Mouse (Mus musculus) spleen, adult 2 months (tissue): ENCODE results near the gene Slc12a4.

Source experiments
- CTCF ChIP-seq: fragments of 200-500 bp; IDR thresholded peaks from 2 replicates; pipeline ENCODE4 v1.5.1; 2011; ENCODE audit warnings: mild to moderate bottlenecking, inconsistent platforms; ENCODE audit not compliant: insufficient read depth, insufficient read length, insufficient replicate concordance; ENCODE audit errors: extremely low read depth
- POLR2A ChIP-seq: fragments of 200-500 bp; IDR thresholded peaks from 2 replicates; pipeline ENCODE4 v1.6.1; 2011; ENCODE audit warnings: low read depth, low read length, inconsistent platforms

- TF ChIP-seq POLR2A (no peak), CTCF (no peak)
Measured at GRCm38 (mm10) chr8:106004538-106005207, 38.8 kb upstream of the Slc12a4 start.
